Comparison of ENCODE assay signal across 11 mouse cellular contexts in the genomic region with DNA sequence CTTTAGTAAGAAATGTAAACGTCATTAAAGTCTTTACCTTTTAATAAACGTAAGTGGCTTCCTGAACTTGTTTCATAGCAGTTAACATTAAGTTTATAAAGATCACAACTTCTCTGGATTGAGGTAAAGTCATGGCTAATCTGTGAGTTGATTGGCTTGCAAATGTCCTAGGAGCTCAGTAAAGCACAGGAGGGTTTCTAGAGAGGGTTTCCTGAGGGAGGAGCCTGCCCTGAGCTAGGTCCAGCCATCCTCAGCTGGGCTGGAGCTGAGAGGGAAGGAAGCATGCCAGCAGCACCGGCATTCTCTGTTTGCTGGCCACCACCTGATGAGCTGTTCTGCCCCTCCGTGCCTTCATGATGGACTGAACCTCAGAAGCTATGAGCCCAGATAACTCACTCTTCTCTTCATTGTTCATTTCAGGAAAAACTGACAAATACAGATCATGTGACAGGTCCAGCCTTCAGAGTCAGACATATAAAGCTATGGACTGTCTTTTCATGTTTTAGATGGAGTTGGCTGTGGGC.
"Had no signal": no experiment of that assay in that cellular context is flagged by ENCODE, and none has a peak within 500 bp of the region (broad histone marks: within the 10 kb centered on the region; RNA-seq: fewer than 3 reads in every experiment).

No protein-coding gene starts in this region.

- H3K36me3 ChIP-seq: liver, embryonic 13.5 days had no signal

- H3K27me3 ChIP-seq: kidney, embryonic 15.5 days; liver, embryonic 13.5 days had no signal

- DNase-seq: kidney, adult 8-10 months; kidney, postnatal 10 days; kidney, postnatal 36 days; layer of hippocampus, postnatal 36 days; liver, embryonic 13.5 days; lung, adult 2 months; midbrain, embryonic 14.5 days; thymus, adult 2 months; thymus, postnatal 25 days had no signal

- H3K9me3 ChIP-seq: kidney, embryonic 15.5 days; liver, embryonic 13.5 days had no signal

- H3K4me3 ChIP-seq: kidney, embryonic 15.5 days; left cerebral cortex, adult 2 months; liver, embryonic 13.5 days had no signal
